Mouse (Mus musculus): ENCODE results near the gene Golga2. TPM values are rescaled to one million over a fixed set of nuclear protein-coding genes. Genes with fewer than 3 reads are reported as not detected.
"Not testable (repeated sequence)": the region's sequence is repeated elsewhere in the genome, so short reads cannot be mapped to it uniquely, and the experiment has no call there.

Gene Golga2
- polyA plus RNA-seq, 1 experiment from 2014 or later = 24.9 TPM

DNA sequence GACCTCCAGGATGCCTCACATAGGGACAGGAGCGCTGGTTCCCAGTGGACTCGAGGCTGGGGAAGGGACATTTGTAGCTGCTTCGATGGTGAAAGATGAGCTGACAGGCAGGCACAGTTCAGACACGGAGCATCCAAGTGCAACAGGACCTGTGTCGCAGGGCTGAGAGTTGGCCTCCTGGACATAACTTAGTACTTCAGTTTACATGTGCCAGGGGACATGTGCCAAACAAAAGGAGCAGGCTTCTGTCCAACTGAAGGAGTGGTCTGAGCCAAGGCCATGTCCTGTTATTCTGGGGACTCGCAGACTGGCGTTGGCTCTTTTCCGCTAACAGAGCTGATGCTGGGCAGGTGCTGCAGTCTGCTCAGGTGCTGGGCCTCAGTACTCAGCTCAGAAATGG is 7.2 kb downstream of the Golga2 start:
- 85% methylated on average over 8 of the region's 8 CpGs for WGBS
- no peak for ATAC-seq (ENCODE audit: insufficient read depth, low FRiP score, low read depth)
- no peak overlapping the region for H3K4me3 ChIP-seq (replicated peaks)
- no peak overlapping the region for H3K27ac ChIP-seq
- no peaks in the 10 kb centered on the region for H3K9me3 ChIP-seq
- no peaks in the 10 kb centered on the region for H3K27me3 ChIP-seq (replicated peaks)
- H3K4me2 ChIP-seq = no peak overlapping the region
- H3K4me1 ChIP-seq = peaks cover 2% of the 10 kb centered on the region
- H3K9ac ChIP-seq = no peak overlapping the region
- H3K36me3 ChIP-seq = peaks cover 16% of the 10 kb centered on the region

DNA sequence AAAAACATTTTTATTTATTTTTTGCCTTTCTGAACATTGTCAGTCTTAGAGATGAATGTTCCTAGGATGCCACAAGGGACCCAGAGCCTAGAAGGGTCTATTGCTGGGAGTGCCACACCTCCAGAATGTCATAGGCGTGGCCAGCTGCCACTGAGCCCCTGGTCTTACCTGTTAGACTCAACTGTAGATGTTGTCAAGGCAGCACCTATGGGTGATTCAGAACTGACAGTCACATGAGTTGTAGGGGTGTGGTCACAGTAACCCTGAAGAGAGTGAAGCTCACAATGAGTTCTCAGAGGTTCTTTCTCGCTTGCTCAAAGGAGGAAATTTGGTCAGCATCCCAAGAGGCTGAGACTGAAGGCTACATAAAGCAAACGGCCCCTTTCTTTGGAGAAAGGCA is 8.1 kb downstream of the Golga2 start:
- Histone ChIP-seq H3K4me1 (no peaks in the 10 kb centered on the region), H3K9ac (no peak overlapping the region), H3K9me3 (no peaks in the 10 kb centered on the region), H3K27me3 (replicated peaks) (no peaks in the 10 kb centered on the region), H3K27ac (no peak overlapping the region), H3K4me2 (no peak overlapping the region), H3K4me3 (replicated peaks) (no peak overlapping the region), H3K36me3 (peaks cover 22% of the 10 kb centered on the region)
- WGBS = 83% methylated on average over 3 of the region's 3 CpGs
- ATAC-seq (ENCODE audit: insufficient read depth, low FRiP score, low read depth) = no peak

DNA sequence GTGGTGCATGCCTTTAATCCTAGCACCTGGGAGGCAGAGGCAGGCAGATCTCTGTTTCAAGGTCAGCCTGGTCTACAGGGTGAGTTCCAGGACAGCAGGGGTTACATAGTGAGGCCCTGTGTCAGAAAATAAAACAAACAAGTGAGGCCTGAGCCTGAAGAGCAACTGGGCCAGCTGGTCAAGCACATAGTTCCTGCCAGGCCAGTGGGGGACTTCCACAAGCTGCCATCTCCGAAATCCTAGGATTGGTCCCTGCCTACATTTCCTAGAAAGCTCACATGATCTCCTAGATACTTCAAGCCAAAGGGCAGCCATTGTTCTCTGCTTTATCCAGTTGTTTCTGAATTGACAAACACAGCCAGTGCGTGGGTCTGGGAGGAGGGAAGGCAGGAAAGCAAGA is 8.7 kb downstream of the Golga2 start:
- H3K27me3 ChIP-seq (replicated peaks); H3K4me1 ChIP-seq; H3K9ac ChIP-seq; H3K9me3 ChIP-seq; ATAC-seq (ENCODE audit: insufficient read depth, low FRiP score, low read depth); H3K4me3 ChIP-seq (replicated peaks); H3K27ac ChIP-seq; H3K4me2 ChIP-seq: not testable (repeated sequence)
- WGBS = 81% methylated on average over 2 of the region's 2 CpGs
- H3K36me3 ChIP-seq = peaks cover 25% of the 10 kb centered on the region

DNA sequence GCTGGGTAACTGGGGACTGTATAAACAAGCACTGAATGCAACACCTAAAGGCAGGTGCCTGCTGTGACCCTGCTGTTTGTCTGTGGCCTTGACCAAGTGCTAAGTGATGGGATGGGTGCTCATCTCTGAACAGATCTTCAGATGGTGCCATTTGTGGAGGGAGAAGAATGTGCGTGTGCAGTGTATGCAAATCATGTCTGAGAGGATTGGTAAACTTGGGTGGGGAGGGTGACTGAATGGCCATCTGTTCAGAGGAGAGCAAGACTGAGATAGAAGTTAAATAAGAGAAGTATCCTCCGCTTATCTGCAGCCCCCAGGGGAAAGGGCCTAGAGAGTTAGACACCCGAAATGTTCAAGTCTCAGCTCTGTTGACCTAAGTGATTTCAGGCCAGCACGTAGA is 12.3 kb downstream of the Golga2 start:
- 92% methylated on average over 4 of the region's 4 CpGs for WGBS
- H3K27me3 ChIP-seq (replicated peaks) = no peaks in the 10 kb centered on the region
- H3K9me3 ChIP-seq = no peaks in the 10 kb centered on the region
- ATAC-seq (ENCODE audit: insufficient read depth, low FRiP score, low read depth) = no peak
- no peaks in the 10 kb centered on the region for H3K4me1 ChIP-seq
- H3K27ac ChIP-seq = no peak overlapping the region
- no peak overlapping the region for H3K4me3 ChIP-seq (replicated peaks)
- peaks cover 54% of the 10 kb centered on the region for H3K36me3 ChIP-seq
- no peak overlapping the region for H3K9ac ChIP-seq
- H3K4me2 ChIP-seq = no peak overlapping the region

DNA sequence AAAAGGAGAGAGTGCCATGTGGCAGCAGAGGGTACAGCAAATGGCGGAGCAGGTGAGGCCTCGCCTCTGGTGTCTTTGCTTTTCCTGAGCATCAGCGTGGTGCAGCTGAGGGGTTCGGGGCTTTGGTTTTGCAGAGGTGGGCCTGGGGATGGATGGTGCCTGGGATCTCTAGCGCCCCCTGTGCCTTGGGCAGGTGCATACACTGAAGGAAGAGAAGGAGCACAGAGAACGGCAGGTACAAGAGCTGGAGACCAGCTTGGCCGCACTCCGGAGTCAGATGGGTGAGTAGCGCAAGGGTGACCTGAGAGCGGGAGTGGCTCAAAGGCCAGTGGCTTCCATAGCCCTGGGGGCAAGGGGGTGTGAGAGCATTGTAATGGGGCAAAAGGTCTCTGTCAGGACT is 15.8 kb downstream of the Golga2 start:
- no peak for ATAC-seq (ENCODE audit: insufficient read depth, low FRiP score, low read depth)
- Histone ChIP-seq H3K27ac (no peak overlapping the region), H3K4me3 (replicated peaks) (no peak overlapping the region), H3K36me3 (peaks cover 74% of the 10 kb centered on the region), H3K27me3 (replicated peaks) (no peaks in the 10 kb centered on the region), H3K9me3 (no peaks in the 10 kb centered on the region), H3K4me1 (no peaks in the 10 kb centered on the region), H3K9ac (no peak overlapping the region), H3K4me2 (no peak overlapping the region)
- WGBS = 86% methylated on average over 10 of the region's 10 CpGs

DNA sequence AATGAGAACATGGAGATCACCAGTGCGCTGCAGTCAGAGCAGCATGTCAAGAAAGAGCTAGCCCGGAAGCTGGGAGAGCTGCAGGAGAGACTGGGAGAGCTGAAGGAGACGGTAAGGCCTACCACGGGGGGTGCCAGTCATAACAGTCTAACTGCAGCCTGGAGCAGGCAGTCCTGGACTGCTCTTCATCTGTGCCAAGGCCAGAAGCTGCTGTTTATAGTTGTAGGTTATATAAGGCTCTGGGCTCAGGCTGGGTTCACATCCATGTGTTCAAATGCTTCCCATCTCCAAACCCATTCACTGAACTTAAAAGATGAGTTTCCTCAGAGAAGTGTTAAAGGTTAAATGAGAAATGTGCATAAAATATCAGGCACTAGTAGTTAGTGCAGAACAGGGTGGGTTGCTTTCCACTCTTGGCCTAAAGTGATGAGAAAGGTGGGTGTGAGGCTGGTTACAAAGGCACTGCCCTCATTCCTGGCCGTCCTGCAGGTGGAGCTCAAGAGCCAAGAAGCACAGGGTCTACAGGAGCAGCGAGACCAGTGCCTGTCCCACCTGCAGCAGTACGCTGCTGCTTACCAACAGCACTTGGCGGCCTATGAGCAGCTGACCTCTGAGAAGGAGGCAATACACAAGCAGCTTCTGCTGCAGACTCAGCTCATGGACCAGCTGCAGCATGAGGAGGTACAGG is 17.1 kb downstream of the Golga2 start:
- 58% methylated on average over 8 of the region's 8 CpGs for WGBS
- Histone ChIP-seq H3K9ac (no peak overlapping the region), H3K4me1 (no peaks in the 10 kb centered on the region), H3K4me3 (replicated peaks) (no peak overlapping the region), H3K27me3 (replicated peaks) (no peaks in the 10 kb centered on the region), H3K27ac (no peak overlapping the region), H3K9me3 (no peaks in the 10 kb centered on the region), H3K36me3 (peaks cover 80% of the 10 kb centered on the region), H3K4me2 (no peak overlapping the region)
- ATAC-seq (ENCODE audit: insufficient read depth, low FRiP score, low read depth) = no peak

DNA sequence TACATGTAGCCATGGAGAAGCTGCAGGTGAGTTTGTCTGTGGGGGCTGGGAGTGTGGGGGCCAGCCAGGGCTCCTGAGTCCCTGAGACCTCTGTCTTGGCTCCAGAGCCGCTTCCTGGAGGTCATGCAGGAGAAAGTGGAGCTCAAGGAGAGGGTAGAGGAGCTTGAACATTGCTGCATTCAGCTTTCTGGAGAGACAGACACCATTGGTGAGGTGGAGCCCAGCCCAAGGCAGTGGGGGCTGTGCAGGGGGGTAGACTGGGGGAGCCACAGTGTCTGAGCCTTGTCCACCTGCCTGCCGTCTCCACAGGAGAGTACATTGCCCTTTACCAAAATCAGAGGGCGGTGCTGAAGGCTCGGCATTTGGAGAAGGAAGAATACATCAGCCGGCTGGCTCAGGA is 18.5 kb downstream of the Golga2 start:
- 87% methylated on average over 5 of the region's 5 CpGs for WGBS
- H3K36me3 ChIP-seq = peaks cover 75% of the 10 kb centered on the region
- ATAC-seq (ENCODE audit: insufficient read depth, low FRiP score, low read depth) = no peak

DNA sequence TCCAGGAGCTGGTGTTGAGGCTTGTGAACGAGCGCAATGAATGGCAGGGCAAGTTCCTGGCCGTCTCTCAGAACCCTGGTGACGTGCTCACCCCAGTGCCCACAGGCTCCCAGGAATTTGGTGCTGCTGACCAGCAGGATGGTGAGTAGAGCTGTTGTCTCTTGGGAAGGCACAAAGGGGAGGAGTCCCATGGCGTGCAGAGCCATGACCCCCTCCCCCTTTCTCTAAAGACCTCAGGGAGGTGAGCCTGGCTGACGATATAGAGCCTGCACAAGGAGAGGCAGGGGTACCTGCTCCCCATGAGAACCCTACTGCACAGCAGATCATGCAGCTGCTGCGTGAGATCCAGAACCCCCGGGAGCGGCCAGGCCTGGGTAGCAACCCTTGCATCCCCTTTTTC is 19.0 kb downstream of the Golga2 start:
- Histone ChIP-seq H3K36me3 (peaks cover 72% of the 10 kb centered on the region), H3K27me3 (replicated peaks) (no peaks in the 10 kb centered on the region), H3K27ac (no peak overlapping the region), H3K9ac (no peak overlapping the region), H3K4me3 (replicated peaks) (no peak overlapping the region), H3K4me2 (no peak overlapping the region), H3K9me3 (no peaks in the 10 kb centered on the region), H3K4me1 (peaks cover 11% of the 10 kb centered on the region)
- 86% methylated on average over 9 of the region's 9 CpGs for WGBS
- ATAC-seq (ENCODE audit: insufficient read depth, low FRiP score, low read depth) = no peak

More for the DNA sequence above, 18.5 kb downstream of the Golga2 start:
- no peaks in the 10 kb centered on the region for H3K27me3 ChIP-seq (replicated peaks)
- H3K27ac ChIP-seq = no peak overlapping the region
- H3K4me2 ChIP-seq = no peak overlapping the region
- no peak overlapping the region for H3K4me3 ChIP-seq (replicated peaks)
- H3K9ac ChIP-seq = no peak overlapping the region
- H3K4me1 ChIP-seq = peaks cover 6% of the 10 kb centered on the region
- H3K9me3 ChIP-seq = no peaks in the 10 kb centered on the region

DNA sequence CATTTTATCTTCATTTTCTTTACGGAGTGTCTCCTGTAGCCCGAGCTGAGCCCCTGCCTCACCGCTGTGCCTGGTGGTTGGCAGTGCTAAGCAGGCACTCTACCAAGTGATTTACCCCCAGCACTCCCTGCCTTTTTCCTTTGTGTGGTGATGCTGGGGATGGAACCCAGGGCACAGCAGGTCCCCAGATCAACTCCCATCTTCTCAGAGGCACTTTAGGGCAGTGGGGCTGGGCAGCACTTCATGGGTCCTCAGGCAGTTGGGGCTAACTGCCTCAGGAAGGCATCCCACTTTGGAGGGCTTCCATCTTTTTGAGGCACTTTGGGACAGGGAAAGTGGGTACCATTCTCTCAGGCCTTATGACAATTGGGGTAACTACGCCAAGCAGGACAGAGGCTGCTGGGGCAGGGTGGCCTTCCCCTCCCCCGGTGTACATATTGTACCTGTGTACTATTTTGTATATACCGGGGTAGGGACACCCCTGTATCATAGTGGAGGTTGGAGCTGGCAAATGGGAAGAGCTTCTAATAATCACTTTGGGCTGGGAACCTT is 20.1 kb downstream of the Golga2 start:
- Histone ChIP-seq H3K4me3 (replicated peaks) (no peak overlapping the region), H3K9ac (no peak overlapping the region), H3K4me1 (peaks cover 21% of the 10 kb centered on the region), H3K36me3 (peaks cover 60% of the 10 kb centered on the region), H3K27me3 (replicated peaks) (no peaks in the 10 kb centered on the region), H3K9me3 (no peaks in the 10 kb centered on the region), H3K4me2 (no peak overlapping the region), H3K27ac (no peak overlapping the region)
- WGBS = 90% methylated on average over 6 of the region's 6 CpGs
- ATAC-seq (ENCODE audit: insufficient read depth, low FRiP score, low read depth) = no peak

DNA sequence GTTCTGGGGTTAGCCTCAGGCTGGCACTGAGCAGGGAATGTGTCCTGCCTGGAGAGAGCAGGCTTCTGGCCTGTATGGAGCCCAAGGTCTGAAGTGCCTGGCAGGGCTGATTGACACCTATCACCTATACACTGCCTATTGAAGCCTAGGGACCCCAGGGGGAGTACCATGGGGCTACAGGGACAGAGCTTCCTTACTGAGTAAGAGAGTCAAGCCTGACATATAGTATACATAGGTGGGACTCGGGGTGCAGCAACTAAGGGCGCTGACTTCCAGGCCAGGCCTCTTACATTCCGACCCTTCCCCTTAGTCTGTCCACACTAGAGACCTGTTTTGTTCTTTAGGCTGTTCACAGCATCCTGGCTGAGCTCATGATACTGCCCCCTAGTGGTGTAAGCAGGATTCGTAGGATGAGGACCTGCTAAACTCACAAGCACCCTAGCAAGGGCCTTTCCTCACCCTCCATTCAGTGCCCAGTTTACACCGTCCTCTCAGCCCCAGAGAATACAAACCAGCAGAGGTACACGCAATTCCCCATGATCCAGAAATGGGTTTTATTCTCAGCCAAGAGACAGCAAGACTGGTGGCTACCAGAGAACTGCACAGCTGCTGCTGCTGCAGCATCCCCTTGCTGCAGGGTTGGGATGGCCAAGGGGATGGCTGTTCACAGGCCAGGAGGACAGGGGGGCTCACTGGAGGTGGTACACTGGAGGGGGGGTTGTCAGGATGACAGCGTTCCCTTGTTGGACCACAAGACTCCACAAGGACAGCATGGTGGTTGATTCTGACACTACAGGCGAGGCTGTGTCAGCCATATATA is 21.0 kb downstream of the Golga2 start:
- H3K4me2 ChIP-seq = no peak overlapping the region
- no peak overlapping the region for H3K27ac ChIP-seq
- H3K36me3 ChIP-seq = peaks cover 53% of the 10 kb centered on the region
- H3K9ac ChIP-seq = no peak overlapping the region
- 52% methylated on average over 8 of the region's 8 CpGs for WGBS
- peaks cover 26% of the 10 kb centered on the region for H3K4me1 ChIP-seq
- no peak for ATAC-seq (ENCODE audit: insufficient read depth, low FRiP score, low read depth)
- no peak overlapping the region for H3K4me3 ChIP-seq (replicated peaks)
- H3K9me3 ChIP-seq = no peaks in the 10 kb centered on the region
- no peaks in the 10 kb centered on the region for H3K27me3 ChIP-seq (replicated peaks)

DNA sequence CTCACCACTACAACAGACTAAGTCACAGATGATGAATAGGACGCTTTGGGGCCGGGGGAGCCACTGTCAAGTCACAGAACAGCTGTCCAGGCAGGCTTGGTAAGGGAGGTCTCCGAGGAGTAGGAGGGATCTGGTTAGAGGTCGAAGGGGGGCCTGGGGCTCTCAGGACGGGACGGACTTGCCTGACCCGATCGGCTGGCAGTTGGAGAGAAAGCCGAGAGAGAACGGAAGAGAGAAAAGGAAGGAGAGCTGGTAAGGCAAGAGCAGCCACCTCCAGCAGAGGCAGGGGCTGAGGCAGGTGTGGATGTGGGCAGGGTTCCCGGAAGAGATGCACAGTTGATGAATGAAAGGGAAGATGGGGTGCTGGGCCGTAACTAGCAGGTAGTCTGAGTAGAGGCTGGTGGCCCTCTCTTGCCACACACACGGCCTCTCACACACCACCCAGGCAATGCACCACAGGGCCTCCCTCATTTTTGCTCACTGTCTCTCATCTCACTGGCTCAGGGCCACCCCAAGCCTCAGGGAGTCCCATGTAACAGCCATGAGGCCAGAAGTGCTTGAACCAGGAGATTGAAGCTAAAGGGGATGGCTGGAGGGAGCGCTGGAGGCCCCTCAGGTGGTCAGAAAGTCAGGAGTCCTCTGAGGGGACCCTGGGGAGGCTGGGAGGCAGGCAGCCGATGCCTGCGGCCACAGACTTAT is 21.8 kb downstream of the Golga2 start:
- Histone ChIP-seq H3K27me3 (replicated peaks) (no peaks in the 10 kb centered on the region), H3K9me3 (no peaks in the 10 kb centered on the region), H3K36me3 (peaks cover 44% of the 10 kb centered on the region), H3K27ac (no peak overlapping the region), H3K4me1 (peaks cover 26% of the 10 kb centered on the region), H3K4me3 (replicated peaks) (no peak overlapping the region), H3K4me2 (no peak overlapping the region), H3K9ac (no peak overlapping the region)
- WGBS = 84% methylated on average over 16 of the region's 16 CpGs
- ATAC-seq (ENCODE audit: insufficient read depth, low FRiP score, low read depth) = no peak
